Mouse (Mus musculus) C2C12 (cell line): ENCODE results near the gene Commd1.

Experiments
- CEBPB ChIP-seq: IDR thresholded peaks from one replicate; pipeline ENCODE4 v1.6.1; 2011; ENCODE audit warnings: low read depth, mild to moderate bottlenecking, control low read depth, moderate library complexity
- CTCF ChIP-seq: IDR thresholded peaks from one replicate; pipeline ENCODE4 v1.5.1; 2011; ENCODE audit not compliant: control insufficient read depth, insufficient read depth, insufficient read length
- MAX ChIP-seq: IDR thresholded peaks from one replicate; pipeline ENCODE4 v1.6.1; 2011; ENCODE audit warnings: mild to moderate bottlenecking, control low read depth
- MYOD1 ChIP-seq: IDR thresholded peaks from one replicate; pipeline ENCODE4 v1.6.1; 2011; ENCODE audit warnings: low read depth; ENCODE audit not compliant: control insufficient read depth, insufficient read length
- MYOG ChIP-seq: IDR thresholded peaks from one replicate; pipeline ENCODE4 v1.6.1; 2011; ENCODE audit not compliant: control insufficient read depth, insufficient read length; ENCODE audit errors: extremely low read depth
- USF1 ChIP-seq: IDR thresholded peaks from one replicate; pipeline ENCODE4 v1.6.1; 2011; ENCODE audit warnings: low read depth, mild to moderate bottlenecking, control low read depth, moderate library complexity

DNA sequence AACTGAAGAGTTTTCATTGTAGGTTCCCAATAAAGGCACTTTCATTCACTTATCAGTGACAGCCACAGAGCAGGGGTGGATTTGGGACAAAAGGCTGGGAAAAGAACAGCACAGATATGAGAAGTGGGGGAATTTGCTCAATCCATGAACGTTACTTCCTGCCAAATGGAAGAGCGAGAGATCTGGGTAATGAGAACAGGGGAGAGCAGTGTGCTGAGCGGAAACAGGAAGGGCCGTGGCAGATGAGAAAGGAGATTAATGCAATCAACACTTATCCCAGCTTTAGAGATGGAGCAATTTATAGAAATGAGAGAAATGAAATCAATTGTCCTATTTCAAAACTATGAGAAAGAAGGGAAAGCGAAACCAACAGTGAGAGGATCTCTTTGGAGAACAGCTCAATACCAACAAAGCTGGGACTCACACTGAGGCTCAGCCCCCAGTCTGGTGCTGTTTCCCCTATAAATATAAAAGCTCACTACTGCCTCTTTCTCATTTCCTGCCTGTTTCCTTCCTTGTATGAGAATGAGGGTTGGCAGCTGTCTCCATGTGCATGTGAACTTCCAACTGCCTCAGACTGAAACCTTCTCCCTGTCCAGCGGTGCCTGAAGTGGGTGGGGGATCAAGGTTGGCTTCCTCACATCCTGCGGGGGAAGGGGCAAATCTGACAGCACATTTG, 110.4 kb downstream of the Commd1 start:
- TF ChIP-seq CTCF (no peak), MYOG (no peak), CEBPB (no peak), MAX (no peak), MYOD1 (no peak), USF1 (no peak)
